Mouse (Mus musculus): ENCODE measurements at regions not wholly inside any gene's neighbourhood (a gene's known extent, or its start where the extent isn't known, plus 50 kb on each side); places are given as distances from the start of the nearest gene placed in this dataset.
A peak's percentile ranks its signal among the peaks of the same experiment; 100 is the strongest.

- no peak for DNase-seq (ENCODE audit: low read depth, low spot score)
Measured at GRCm38 (mm10) chr15:56979353-56979752, 498.1 kb downstream of the Slc22a22 start.

GRCm38 (mm10) chr15:56975446-56976433, 501.7 kb downstream of the Slc22a22 start:
- DNase-seq (ENCODE audit: low read depth, low spot score): no peak

GRCm38 (mm10) chr15:56970140-56970539, 507.3 kb downstream of the Slc22a22 start:
- DNase-seq (ENCODE audit: low read depth, low spot score): no peak

GRCm38 (mm10) chr15:56956356-56956755, 521.1 kb downstream of the Slc22a22 start:
- DNase-seq (ENCODE audit: low read depth, low spot score): no peak

- no peak for DNase-seq (ENCODE audit: low read depth, low spot score)
Measured at GRCm38 (mm10) chr15:56952176-56952575, 525.2 kb downstream of the Slc22a22 start.

GRCm38 (mm10) chr15:56950824-56951223, 526.6 kb downstream of the Slc22a22 start:
- no peak for DNase-seq (ENCODE audit: low read depth, low spot score)

GRCm38 (mm10) chr15:56940891-56941290, 536.5 kb downstream of the Slc22a22 start:
- no peak for DNase-seq (ENCODE audit: low read depth, low spot score)

- DNase-seq (ENCODE audit: low read depth, low spot score): no peak
Measured at GRCm38 (mm10) chr15:56896553-56896952, 580.9 kb downstream of the Slc22a22 start.

- DNase-seq (ENCODE audit: low read depth, low spot score): peak; percentile 54
Measured at GRCm38 (mm10) chr15:56881501-56881900, 595.9 kb downstream of the Slc22a22 start.

GRCm38 (mm10) chr15:56865879-56866278, 611.5 kb downstream of the Slc22a22 start:
- DNase-seq (ENCODE audit: low read depth, low spot score): no peak

- peak; percentile 30 for DNase-seq (ENCODE audit: low read depth, low spot score)
Measured at GRCm38 (mm10) chr15:56865035-56865804, 612.2 kb downstream of the Slc22a22 start.

- DNase-seq (ENCODE audit: low read depth, low spot score): peak; percentile 73
Measured at GRCm38 (mm10) chr15:56858627-56859334, 618.6 kb downstream of the Slc22a22 start.

- DNase-seq (ENCODE audit: low read depth, low spot score): peak; percentile 84
Measured at GRCm38 (mm10) chr15:56858134-56858533, 619.3 kb downstream of the Slc22a22 start.

- peak; percentile 77 for DNase-seq (ENCODE audit: low read depth, low spot score)
Measured at GRCm38 (mm10) chr15:56856057-56856456, 621.4 kb downstream of the Slc22a22 start.

- peak; percentile 21 for DNase-seq (ENCODE audit: low read depth, low spot score)
Measured at GRCm38 (mm10) chr15:56853106-56853505, 624.3 kb downstream of the Slc22a22 start.

GRCm38 (mm10) chr15:56847469-56848128, 629.8 kb downstream of the Slc22a22 start:
- DNase-seq (ENCODE audit: low read depth, low spot score): no peak

- DNase-seq (ENCODE audit: low read depth, low spot score): no peak
Measured at GRCm38 (mm10) chr15:56844574-56844973, 632.9 kb downstream of the Slc22a22 start.

- DNase-seq (ENCODE audit: low read depth, low spot score): no peak
Measured at GRCm38 (mm10) chr15:56841516-56841915, 635.9 kb downstream of the Slc22a22 start.

GRCm38 (mm10) chr15:56837292-56837691, 640.1 kb downstream of the Slc22a22 start:
- DNase-seq (ENCODE audit: low read depth, low spot score): no peak

- DNase-seq (ENCODE audit: low read depth, low spot score): no peak
Measured at GRCm38 (mm10) chr15:56834621-56835020, 642.8 kb downstream of the Slc22a22 start.

GRCm38 (mm10) chr15:56832666-56833065, 644.8 kb downstream of the Slc22a22 start:
- no peak for DNase-seq (ENCODE audit: low read depth, low spot score)

Measured in mesoderm, embryonic 11.5 days (tissue).